Mouse (Mus musculus) forebrain, embryonic 13.5 days (tissue): ENCODE results near the gene Slc25a21. TPM values are rescaled to one million over a fixed set of nuclear protein-coding genes. Genes with fewer than 3 reads are reported as not detected.

Source experiments
- ATAC-seq: fragments of 200-750 bp; cut with Nextera tagmentation; 2 replicates; pipeline ENCODE4 v1.8.0; 2017
- H3K27ac ChIP-seq: fragments of 300-500 bp; sonication (generic); 2 replicates; pipeline ENCODE4 v1.5.1; 2015; ENCODE audit warnings: inconsistent platforms, mild to moderate bottlenecking, moderate library complexity
- H3K27me3 ChIP-seq: fragments of 300-500 bp; sonication (generic); 2 replicates; pipeline ENCODE4 v1.6.1; 2015; ENCODE audit warnings: mild to moderate bottlenecking, inconsistent platforms
- H3K36me3 ChIP-seq: fragments of 300-500 bp; sonication (generic); 2 replicates; pipeline ENCODE4 v1.6.1; 2015; ENCODE audit warnings: mild to moderate bottlenecking, inconsistent platforms; ENCODE audit not compliant: poor library complexity, severe bottlenecking
- H3K4me1 ChIP-seq: fragments of 300-500 bp; sonication (generic); 2 replicates; pipeline ENCODE4 v1.6.1; 2015; ENCODE audit warnings: inconsistent platforms
- H3K4me2 ChIP-seq: fragments of 300-500 bp; sonication (generic); 2 replicates; pipeline ENCODE4 v1.6.1; 2015; ENCODE audit warnings: inconsistent platforms, mild to moderate bottlenecking, moderate library complexity
- H3K4me3 ChIP-seq: fragments of 300-500 bp; sonication (generic); 2 replicates; pipeline ENCODE4 v1.5.1; 2015; ENCODE audit warnings: mild to moderate bottlenecking, inconsistent platforms
- H3K9ac ChIP-seq: fragments of 300-500 bp; sonication (generic); 2 replicates; pipeline ENCODE4 v1.6.1; 2015; ENCODE audit warnings: mild to moderate bottlenecking, inconsistent platforms
- H3K9me3 ChIP-seq: fragments of 300-500 bp; sonication (generic); replicated peaks from 2 replicates; pipeline ENCODE4 v1.6.1; 2016; ENCODE audit warnings: inconsistent platforms
- WGBS: fragments of 180-500 bp; shearing (Covaris S2); methylation state at CpG from one replicate; pipeline ENCODE4 v1.1.7; 2015; 5-methylcytosine and 5-hydroxymethylcytosine counted together
- polyA plus RNA-seq: library from polyadenylated mRNA; unstranded; fragments of >200 nt; fragmentation: Nextera tagmentation; extraction: Ambion mirVana; gene quantifications from 2 replicates; pipeline ENCODE4 v1.2.1, GENCODE M21; 2015

Slc25a21 gene
- polyA plus RNA-seq, 1 experiment from 2014 or later: 0.31 TPM

- H3K4me1 ChIP-seq: no peaks in the 10 kb centered on the region
- no peaks in the 10 kb centered on the region for H3K27me3 ChIP-seq
- H3K9ac ChIP-seq: no peak overlapping the region
- H3K4me2 ChIP-seq: no peak overlapping the region
- no peak for ATAC-seq
- no peaks in the 10 kb centered on the region for H3K36me3 ChIP-seq
- H3K27ac ChIP-seq: no peak overlapping the region
- H3K4me3 ChIP-seq: no peak overlapping the region
- 91% methylated on average over 3 of the region's 3 CpGs for WGBS
- H3K9me3 ChIP-seq: no peaks in the 10 kb centered on the region
Measured at GRCm38 (mm10) chr12:56779621-56780020, 417.7 kb downstream of the Slc25a21 start.

GRCm38 (mm10) chr12:56773941-56774340, 423.3 kb downstream of the Slc25a21 start:
- H3K36me3 ChIP-seq: no peaks in the 10 kb centered on the region
- H3K4me1 ChIP-seq: no peaks in the 10 kb centered on the region
- H3K4me2 ChIP-seq: no peak overlapping the region
- H3K4me3 ChIP-seq: no peak overlapping the region
- no peak for ATAC-seq
- H3K27me3 ChIP-seq: no peaks in the 10 kb centered on the region
- no peaks in the 10 kb centered on the region for H3K9me3 ChIP-seq
- H3K27ac ChIP-seq: no peak overlapping the region
- H3K9ac ChIP-seq: no peak overlapping the region
- 41% methylated on average over 6 of the region's 6 CpGs for WGBS

- Histone ChIP-seq H3K4me1 (no peaks in the 10 kb centered on the region), H3K9me3 (no peaks in the 10 kb centered on the region), H3K4me2 (no peak overlapping the region), H3K4me3 (no peak overlapping the region), H3K9ac (no peak overlapping the region), H3K27ac (no peak overlapping the region), H3K27me3 (no peaks in the 10 kb centered on the region), H3K36me3 (no peaks in the 10 kb centered on the region)
- 86% methylated on average over 5 of the region's 5 CpGs for WGBS
- no peak for ATAC-seq
Measured at GRCm38 (mm10) chr12:56769421-56769820, 427.9 kb downstream of the Slc25a21 start.

GRCm38 (mm10) chr12:56767474-56767873, 429.8 kb downstream of the Slc25a21 start:
- Histone ChIP-seq H3K27ac (no peak overlapping the region), H3K27me3 (no peaks in the 10 kb centered on the region), H3K36me3 (no peaks in the 10 kb centered on the region), H3K4me1 (no peaks in the 10 kb centered on the region), H3K4me2 (no peak overlapping the region), H3K4me3 (no peak overlapping the region), H3K9ac (no peak overlapping the region), H3K9me3 (no peaks in the 10 kb centered on the region)
- no peak for ATAC-seq
- 87% methylated on average over 6 of the region's 6 CpGs for WGBS

GRCm38 (mm10) chr12:56737104-56737503, 460.2 kb downstream of the Slc25a21 start:
- ATAC-seq: no peak
- H3K4me1 ChIP-seq: no peaks in the 10 kb centered on the region
- H3K4me3 ChIP-seq: no peak overlapping the region
- H3K9ac ChIP-seq: no peak overlapping the region
- no peak overlapping the region for H3K4me2 ChIP-seq
- no peaks in the 10 kb centered on the region for H3K27me3 ChIP-seq
- no peaks in the 10 kb centered on the region for H3K36me3 ChIP-seq
- no peaks in the 10 kb centered on the region for H3K9me3 ChIP-seq
- 93% methylated on average over 4 of the region's 4 CpGs for WGBS
- no peak overlapping the region for H3K27ac ChIP-seq

- no peak for ATAC-seq
- 21% methylated on average over 4 of the region's 4 CpGs for WGBS
Measured at GRCm38 (mm10) chr12:56727631-56728030, 469.6 kb downstream of the Slc25a21 start.

GRCm38 (mm10) chr12:56718707-56719051, 478.6 kb downstream of the Slc25a21 start:
- Histone ChIP-seq H3K4me2 (no peak overlapping the region), H3K27ac (no peak overlapping the region), H3K4me3 (no peak overlapping the region), H3K27me3 (peaks cover 43% of the 10 kb centered on the region), H3K9me3 (no peaks in the 10 kb centered on the region), H3K4me1 (no peaks in the 10 kb centered on the region; the same call in 1 of the 2 replicates), H3K36me3 (no peaks in the 10 kb centered on the region), H3K9ac (no peak overlapping the region)
- ATAC-seq: no peak
- 32% methylated on average over 6 of the region's 6 CpGs for WGBS

More at GRCm38 (mm10) chr12:56727631-56728030, 469.6 kb downstream of the Slc25a21 start:
- Histone ChIP-seq H3K27ac (no peak overlapping the region), H3K4me3 (no peak overlapping the region), H3K27me3 (0 out of 2 replicates have a peak, but pooled peaks cover 2% of the 10 kb centered on the region), H3K36me3 (no peaks in the 10 kb centered on the region), H3K4me2 (no peak overlapping the region), H3K9ac (no peak overlapping the region), H3K9me3 (no peaks in the 10 kb centered on the region), H3K4me1 (no peaks in the 10 kb centered on the region)

- peaks cover 44% of the 10 kb centered on the region for H3K27me3 ChIP-seq
- no peaks in the 10 kb centered on the region for H3K9me3 ChIP-seq
- H3K36me3 ChIP-seq: no peaks in the 10 kb centered on the region
- H3K4me2 ChIP-seq: no peak overlapping the region
- no peak overlapping the region for H3K4me3 ChIP-seq
- no peaks in the 10 kb centered on the region; the same call in 1 of the 2 replicates for H3K4me1 ChIP-seq
- no peak overlapping the region for H3K27ac ChIP-seq
- WGBS: 7% methylated on average over 14 of the region's 14 CpGs
- H3K9ac ChIP-seq: no peak overlapping the region
- ATAC-seq: no peak
Measured at GRCm38 (mm10) chr12:56717971-56718706, 479.1 kb downstream of the Slc25a21 start.

- no peak overlapping the region for H3K9ac ChIP-seq
- ATAC-seq: no peak
- H3K9me3 ChIP-seq: no peaks in the 10 kb centered on the region
- H3K4me3 ChIP-seq: no peak overlapping the region
- H3K27me3 ChIP-seq: peaks cover 87% of the 10 kb centered on the region
- peaks cover 15% of the 10 kb centered on the region for H3K4me1 ChIP-seq
- WGBS: 3% methylated on average over 6 of the region's 6 CpGs
- no peak overlapping the region for H3K27ac ChIP-seq
- H3K36me3 ChIP-seq: no peaks in the 10 kb centered on the region
- no peak overlapping the region for H3K4me2 ChIP-seq
Measured at GRCm38 (mm10) chr12:56701004-56701403, 496.3 kb downstream of the Slc25a21 start.

- no peak for ATAC-seq
Measured at GRCm38 (mm10) chr12:56699915-56700900, 497.1 kb downstream of the Slc25a21 start.

GRCm38 (mm10) chr12:56699351-56699750, 497.9 kb downstream of the Slc25a21 start:
- Histone ChIP-seq H3K4me1 (peaks cover 22% of the 10 kb centered on the region), H3K36me3 (no peaks in the 10 kb centered on the region), H3K9me3 (no peaks in the 10 kb centered on the region), H3K9ac (no peak overlapping the region), H3K4me3 (no peak overlapping the region), H3K27me3 (peaks cover 87% of the 10 kb centered on the region), H3K4me2 (no peak overlapping the region), H3K27ac (no peak overlapping the region)
- 3% methylated on average over 3 of the region's 3 CpGs for WGBS
- ATAC-seq: no peak

More at GRCm38 (mm10) chr12:56699915-56700900, 497.1 kb downstream of the Slc25a21 start:
- Histone ChIP-seq H3K4me3 (no peak overlapping the region), H3K27ac (no peak overlapping the region), H3K27me3 (peaks cover 87% of the 10 kb centered on the region), H3K9me3 (no peaks in the 10 kb centered on the region), H3K4me2 (no peak overlapping the region), H3K36me3 (no peaks in the 10 kb centered on the region), H3K4me1 (peaks cover 22% of the 10 kb centered on the region), H3K9ac (no peak overlapping the region)
- 3% methylated on average over 44 of the region's 44 CpGs for WGBS
